Mouse (Mus musculus): ENCODE measurements around the gene Cpt1b.

DNA sequence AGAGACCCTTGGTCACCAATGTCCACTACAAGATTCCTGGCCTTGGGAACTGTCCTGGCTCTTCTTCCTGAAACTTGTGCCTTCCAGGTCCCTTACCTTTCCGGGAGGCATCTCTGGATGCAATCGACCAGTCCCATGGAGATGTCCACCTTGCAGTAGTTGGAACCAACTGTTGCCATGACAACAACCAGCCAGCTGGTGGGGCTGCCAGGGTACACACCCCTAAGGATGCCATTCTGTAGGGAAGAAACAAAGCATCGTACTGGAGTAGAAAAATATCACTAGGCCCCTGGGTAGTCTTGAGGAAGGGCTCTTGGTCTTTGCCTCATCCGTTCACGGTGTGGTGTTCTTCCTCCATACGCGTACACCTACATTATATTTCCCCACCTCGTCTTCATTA, 1.0 kb downstream of the Cpt1b start:
- TF ChIP-seq CTCF (IDR thresholded peaks at IDR 0.05; ENCODE audit: extremely low read depth, insufficient read length, insufficient replicate concordance, low read depth, low read length), result no peak
- TF ChIP-seq POLR2A (IDR thresholded peaks at IDR 0.05; ENCODE audit: low read depth, low read length), result no peak
